8 mouse cellular contexts compared by ENCODE assay signal in genomic region chr9:32508648-32509047, GRCm38 (mm10). TPM values are rescaled to one million over a fixed set of nuclear protein-coding genes. Genes with fewer than 3 reads are reported as not detected.
A peak's percentile ranks its signal among the peaks of the same experiment; 100 is the strongest.
DNase-seq lines count a peak whose midpoint lies in the region; ATAC-seq lines count a peak whose summit lies in the region.

No protein-coding gene starts in this region.

- peaks cover 49% of the 10 kb centered on the region for H3K4me1 ChIP-seq in heart, embryonic 12.5 days (replicated peaks)
- peaks cover 100% of the 10 kb centered on the region for H3K4me1 ChIP-seq in megakaryocyte, embryonic 14.5 days

- no peak overlapping the region for H3K4me2 ChIP-seq in heart, embryonic 12.5 days

- no peak overlapping the region for H3K9ac ChIP-seq in heart, embryonic 12.5 days

- no peak overlapping the region for H3K27ac ChIP-seq in heart, embryonic 12.5 days (ENCODE audit: poor library complexity, severe bottlenecking)

- H3K4me3 ChIP-seq in heart, embryonic 12.5 days, result no peak overlapping the region
- H3K4me3 ChIP-seq in megakaryocyte, embryonic 14.5 days (replicated peaks), result peak overlapping the region; percentile 73

- H3K27me3 ChIP-seq in heart, embryonic 12.5 days (replicated peaks), result no peaks in the 10 kb centered on the region
- H3K27me3 ChIP-seq in megakaryocyte, embryonic 14.5 days (replicated peaks), result no peaks in the 10 kb centered on the region

- no peaks in the 10 kb centered on the region for H3K9me3 ChIP-seq in heart, embryonic 12.5 days (replicated peaks)
- H3K9me3 ChIP-seq in megakaryocyte, embryonic 14.5 days, result no peaks in the 10 kb centered on the region

- no peak for ATAC-seq in heart, embryonic 12.5 days (ENCODE audit: insufficient number of reproducible peaks, low FRiP score)
- peak; percentile 57 to 63 for ATAC-seq in hematopoietic stem cell, adult 5-6 weeks (replicated peaks in 1 of 2; ENCODE audit: insufficient read depth in 1 of 2, low FRiP score in 2 of 2, low TSS enrichment in 1 of 2, low read depth in 1 of 2, poor library complexity in 2 of 2, severe bottlenecking in 2 of 2)

- peak; percentile 46 to 73 for DNase-seq in heart, adult 9 months (ENCODE audit: low spot score in 2 of 2)
- peak; percentile 87 for DNase-seq in A20 (ENCODE audit: low read depth, low spot score)
- no peak for DNase-seq in MN1 (ENCODE audit: low spot score)
- no peak for DNase-seq in adrenal gland, adult 18-20 months (ENCODE audit: low spot score in 2 of 2)
- DNase-seq in cerebellum, adult 9-10 months, result no peak

- no peaks in the 10 kb centered on the region for H3K36me3 ChIP-seq in heart, embryonic 12.5 days
- H3K36me3 ChIP-seq in megakaryocyte, embryonic 14.5 days (replicated peaks; ENCODE audit: low read length), result peaks cover 93% of the 10 kb centered on the region

- WGBS in heart, embryonic 12.5 days, result 68% methylated on average over 2 of the region's 2 CpGs

RNA-seq across cellular contexts. Expression of gene Fli1, which starts 34.0 kb away (rescaled TPM):
- polyA plus RNA-seq in heart, embryonic 12.5 days (2016; fragmentation: Nextera tagmentation; extraction: Ambion mirVana), result 20.1 and 20.2 TPM in 2 replicates
- 112 and 123 TPM in 2 replicates for total RNA-seq in hematopoietic stem cell, adult 5-6 weeks (2017)
- polyA plus RNA-seq in megakaryocyte, embryonic 14.5 days (2012; ENCODE audit: insufficient read depth, low replicate concordance), result 20.8 and 61.7 TPM in 2 replicates
- 10 to 100 TPM; 11.0 to 14.6 TPM for total RNA-seq in adrenal gland, adult 18-20 months (2021)

Comparison
In these comparisons a context has a peak if more than half of its experiments do, and no peak if none do; other contexts are left out.
1. DNase-seq: peak in heart, adult 9 months (2 of 2) and A20 (single experiment); none in MN1 (single experiment), adrenal gland, adult 18-20 months (0 of 2) and cerebellum, adult 9-10 months (single experiment).